Mouse (Mus musculus) heart, postnatal 4 days (tissue): ENCODE results near the gene Fgfr2. TPM values are rescaled to one million over a fixed set of nuclear protein-coding genes. Genes with fewer than 3 reads are reported as not detected.

Source experiments
- DNase-seq: peaks from one replicate; pipeline ENCODE4 v3.0.0; 2021
- total RNA-seq, 2 experiments: library from RNA; stranded (reverse); gene quantifications; 2 replicates each; pipeline ENCODE4 v1.2.3; 2021

Fgfr2 gene
- total RNA-seq, 2 experiments from 2014 or later = 10.2 to 10.6 TPM

GRCm38 (mm10) chr7:131778271-131778985, 1344.7 kb downstream of the Fgfr2 start:
- no peak for DNase-seq

GRCm38 (mm10) chr7:131777461-131778270, 1345.5 kb downstream of the Fgfr2 start:
- no peak for DNase-seq

DNA sequence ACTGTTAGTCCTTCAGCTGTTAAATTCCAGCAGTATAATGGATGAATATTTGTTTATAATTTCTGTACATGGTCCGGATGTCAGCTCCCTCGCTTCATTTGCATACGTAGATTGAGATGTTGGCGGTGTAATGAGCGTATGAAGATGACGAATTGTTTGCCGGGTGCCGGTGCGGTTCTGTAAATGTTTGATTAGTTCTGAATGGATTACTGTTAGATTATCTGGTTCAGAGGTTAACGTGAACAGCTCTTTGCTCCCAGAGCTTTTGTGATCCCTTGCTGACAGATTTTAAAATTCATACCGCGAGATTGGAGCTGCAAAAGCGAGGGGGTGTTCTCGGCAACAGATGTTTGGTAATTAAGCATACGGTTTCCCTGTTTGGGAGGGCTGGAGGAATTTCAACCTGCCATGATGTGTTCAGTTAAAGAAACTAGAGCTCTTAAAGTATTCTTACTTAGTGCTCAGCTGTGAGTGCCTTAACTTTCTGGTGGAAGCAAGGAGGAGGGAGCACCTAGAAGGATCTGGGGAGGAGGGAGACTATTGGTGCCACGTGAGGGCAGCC, 1346.9 kb downstream of the Fgfr2 start:
- DNase-seq = no peak

DNA sequence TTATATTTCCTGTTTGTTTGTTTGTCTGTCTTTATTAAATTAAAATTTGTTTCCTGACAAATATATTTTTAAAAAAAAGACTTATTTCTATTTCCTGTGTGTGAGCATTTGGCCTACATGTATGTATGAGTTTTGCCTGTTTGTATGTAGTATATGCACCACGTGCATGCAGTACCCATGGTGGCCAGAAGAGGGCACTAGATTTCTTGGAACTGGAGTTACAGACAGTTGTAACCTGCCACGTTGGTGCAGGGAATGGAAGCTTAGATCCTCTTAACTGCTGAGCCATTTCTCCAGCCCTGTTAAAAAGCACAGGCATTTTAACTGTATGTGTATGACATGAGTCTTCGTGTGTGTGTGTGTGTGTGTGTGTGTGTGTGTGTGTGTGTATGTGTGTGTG, 1365.2 kb downstream of the Fgfr2 start:
- no peak for DNase-seq

DNA sequence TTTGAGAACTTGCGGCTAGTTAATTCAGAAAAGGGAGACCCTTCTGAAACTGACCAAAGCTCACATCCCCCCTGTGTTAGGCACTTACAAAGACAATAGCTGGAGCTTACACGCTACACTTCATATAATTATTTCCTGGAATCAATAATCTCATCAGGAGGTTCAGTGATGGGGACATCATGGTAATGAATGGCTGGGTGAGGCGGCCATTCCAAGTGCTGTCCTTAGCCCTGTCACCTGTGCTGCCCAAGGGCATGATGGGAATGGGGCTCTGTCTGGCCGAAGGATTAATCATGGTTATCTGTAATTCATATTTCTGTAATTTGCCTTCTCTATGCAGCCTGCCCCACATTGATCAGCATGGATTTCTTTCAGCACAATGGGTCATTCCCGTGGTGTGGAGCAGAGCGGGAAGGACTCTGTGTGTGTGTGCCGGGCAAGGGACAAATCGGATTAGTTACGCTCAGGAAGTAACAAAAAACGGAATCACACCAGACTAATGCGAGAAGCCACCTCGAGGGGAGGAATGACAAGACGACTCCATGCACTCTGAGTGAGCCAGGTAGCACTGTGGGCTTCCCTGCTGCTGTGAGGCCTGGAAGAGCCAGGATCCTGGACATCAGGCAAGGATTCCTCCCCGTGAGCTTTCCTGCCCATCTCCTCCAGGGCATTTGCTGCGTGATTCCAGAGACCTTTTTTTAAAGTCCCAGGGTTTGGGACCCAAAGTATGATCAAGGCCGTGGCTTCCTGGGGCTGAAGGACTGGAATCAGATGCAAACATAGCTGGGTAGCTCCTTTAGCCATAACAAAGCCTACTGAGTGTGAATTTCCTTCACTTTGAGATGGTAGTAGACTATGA, 1375.8 kb downstream of the Fgfr2 start:
- DNase-seq = no peak

- DNase-seq = no peak
Measured at GRCm38 (mm10) chr7:131746752-131747151, 1376.4 kb downstream of the Fgfr2 start.

DNA sequence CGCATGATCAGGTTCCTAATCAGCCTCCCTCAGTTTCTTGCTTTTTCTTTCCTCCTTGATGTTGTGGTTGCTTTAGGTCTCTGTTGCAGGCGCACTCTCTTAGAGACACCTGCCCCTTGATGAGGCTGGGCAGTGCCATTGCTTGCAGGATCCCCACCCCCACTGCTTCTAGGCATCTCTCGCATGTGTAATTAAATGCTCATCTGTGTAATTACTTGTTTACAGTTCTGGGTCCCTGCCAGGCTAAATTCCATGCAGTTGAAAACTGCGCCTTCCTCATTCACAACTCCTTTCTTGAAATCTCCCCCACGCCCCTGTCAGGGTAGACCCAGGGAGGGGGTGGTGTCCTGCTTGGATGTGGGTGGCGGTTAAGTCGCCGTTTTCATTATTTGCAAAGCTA, 1380.0 kb downstream of the Fgfr2 start:
- no peak for DNase-seq

DNA sequence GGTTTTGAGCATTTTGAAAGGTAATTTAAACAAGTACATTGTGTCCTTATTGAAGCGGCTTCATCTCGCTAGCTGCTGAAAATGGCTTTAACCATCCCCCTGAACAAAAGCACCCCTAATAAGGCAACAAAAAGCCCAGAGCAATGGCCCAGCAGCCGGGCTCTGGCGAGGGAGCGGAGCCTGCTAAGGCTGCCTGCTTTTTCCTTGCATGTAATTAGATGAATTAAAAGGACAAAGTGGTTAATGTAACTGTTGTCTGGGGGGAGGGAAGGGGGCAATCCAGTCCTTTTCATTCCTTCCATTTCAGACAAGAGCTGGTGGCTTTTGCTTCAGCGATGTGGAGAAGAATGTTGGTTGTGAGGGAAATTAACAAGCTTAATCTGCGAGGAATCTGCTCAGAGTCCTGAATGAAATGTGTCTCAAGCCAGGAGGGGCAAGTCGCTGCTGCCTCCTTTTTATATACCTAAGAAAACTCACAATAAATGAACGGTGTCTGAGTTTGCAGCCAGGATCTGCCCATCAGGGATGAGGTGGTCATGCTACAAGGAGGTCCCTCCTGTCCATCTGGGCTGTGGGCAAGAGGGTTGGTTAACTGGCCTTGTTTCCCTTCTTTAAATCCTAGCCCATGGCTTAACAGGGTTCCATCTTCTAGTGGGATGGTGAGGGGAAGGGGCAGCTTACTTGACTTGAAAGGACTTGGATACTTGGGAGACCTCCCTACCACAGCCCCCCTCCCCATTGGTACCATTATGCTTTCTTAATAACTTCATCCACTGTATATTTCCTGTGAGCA, 1400.2 kb downstream of the Fgfr2 start:
- no peak for DNase-seq

DNA sequence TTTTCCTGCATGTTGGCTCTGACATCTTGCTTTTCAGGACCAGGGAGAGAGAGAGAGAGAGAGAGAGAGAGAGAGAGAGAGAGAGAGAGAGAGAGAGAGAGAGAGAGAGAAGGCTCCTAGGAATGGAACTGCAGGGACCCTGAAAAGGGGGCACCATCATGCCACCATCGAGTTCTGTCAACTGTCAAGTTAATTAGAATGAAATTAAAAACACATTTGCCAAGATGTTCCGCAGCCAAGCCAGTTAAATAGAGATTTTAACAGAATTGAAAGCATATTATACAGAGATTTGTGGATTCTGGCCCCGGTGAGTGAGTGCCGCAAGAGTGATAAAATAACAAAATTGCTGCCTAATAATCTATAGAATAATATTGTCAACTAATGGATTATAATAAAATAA, 1400.8 kb downstream of the Fgfr2 start:
- DNase-seq = no peak

DNA sequence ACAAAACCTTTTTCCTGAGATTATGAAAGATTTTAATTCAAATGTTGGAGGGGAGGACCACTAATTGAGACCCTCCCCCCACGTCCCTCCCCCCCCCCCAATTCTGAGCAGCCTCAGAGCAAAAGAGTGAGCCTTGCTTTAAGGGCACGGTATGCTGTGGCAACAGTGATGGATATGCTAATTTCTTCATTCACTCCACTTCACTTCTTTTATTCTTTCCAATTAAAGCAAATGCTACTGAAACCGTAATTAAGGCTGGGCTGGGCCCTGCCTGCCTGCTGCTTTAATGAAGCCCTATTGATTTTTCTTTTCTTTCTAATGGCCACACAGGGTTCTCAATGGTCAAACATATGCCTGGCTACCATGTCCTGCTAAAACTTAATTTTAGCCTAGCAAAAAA, 1404.9 kb downstream of the Fgfr2 start:
- no peak for DNase-seq

DNA sequence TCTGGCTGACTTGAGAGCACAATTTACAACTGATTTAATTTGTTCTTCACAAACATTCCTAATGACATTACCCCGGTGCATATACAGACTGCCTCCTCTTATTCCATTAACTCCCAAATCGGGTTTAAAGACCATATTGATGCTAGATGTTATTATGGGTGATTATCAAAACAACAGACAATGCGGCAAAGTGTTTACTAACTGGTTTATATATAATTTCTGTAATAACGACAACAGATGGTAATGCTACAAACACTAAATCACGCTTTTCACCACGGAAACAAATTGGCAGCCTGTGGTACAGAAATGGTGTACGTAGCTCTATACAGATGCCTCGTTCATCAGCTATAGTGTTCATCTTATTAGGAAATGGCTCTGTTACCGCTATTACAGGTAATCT, 1410.1 kb downstream of the Fgfr2 start:
- DNase-seq = no peak

- no peak for DNase-seq
Measured at GRCm38 (mm10) chr7:131696889-131697288, 1426.3 kb downstream of the Fgfr2 start.

DNA sequence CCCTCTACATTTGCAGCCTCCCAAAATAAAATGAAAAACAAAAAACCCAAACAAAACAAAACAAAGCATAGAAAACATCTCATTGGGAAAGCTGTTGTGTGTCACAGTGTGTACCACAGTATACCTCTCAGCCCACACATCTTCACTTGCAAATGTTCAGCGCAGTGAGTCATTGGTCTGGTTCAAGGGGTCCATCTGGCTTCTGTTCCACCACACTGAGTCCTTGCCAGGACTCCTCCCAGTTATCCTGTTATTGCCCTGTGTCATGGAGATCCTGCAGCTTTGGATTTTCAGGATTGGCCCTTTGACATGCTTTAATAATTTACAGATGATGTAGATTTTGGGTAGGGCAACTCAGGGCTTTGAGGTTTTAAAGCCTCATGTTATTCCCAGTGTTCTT, 1435.8 kb downstream of the Fgfr2 start:
- DNase-seq = no peak

DNA sequence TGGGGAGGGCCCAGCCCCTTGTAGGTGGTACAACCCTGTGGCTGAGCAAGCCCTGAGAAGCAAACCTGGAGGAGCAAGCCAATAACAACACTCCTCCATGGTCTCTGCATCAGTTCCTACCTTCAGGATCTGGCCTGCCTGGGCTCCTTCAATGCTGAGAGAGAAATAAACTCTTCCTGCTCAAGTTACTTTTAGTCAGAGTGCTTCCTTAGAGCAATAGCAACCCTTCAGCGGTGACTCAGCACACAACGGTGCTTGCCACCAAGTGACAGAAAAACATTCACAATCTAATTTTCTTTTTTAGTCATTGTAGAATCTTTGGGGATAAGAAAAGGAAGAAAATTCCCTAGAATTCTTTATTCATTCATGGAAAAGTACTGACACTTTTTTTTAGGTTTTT, 1446.0 kb downstream of the Fgfr2 start:
- no peak for DNase-seq

DNA sequence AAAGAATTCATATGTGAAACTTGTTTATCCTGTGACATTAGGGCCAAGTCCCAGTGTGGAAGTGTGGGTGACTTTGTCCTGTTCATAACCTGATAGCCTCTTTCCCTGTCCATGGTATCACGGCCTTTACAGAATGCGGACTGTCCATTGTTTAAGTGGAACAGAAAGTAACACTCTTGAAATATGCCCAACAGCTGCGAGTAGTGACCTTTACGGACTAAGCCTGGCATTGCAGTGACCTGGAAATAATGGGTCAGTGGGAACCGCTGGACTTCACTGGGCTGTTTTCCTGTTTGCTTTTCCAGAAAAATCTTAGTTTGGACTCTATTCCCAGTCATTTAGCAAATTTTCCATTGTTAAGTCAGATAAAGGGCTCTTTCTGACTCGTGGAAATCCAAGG, 1452.6 kb downstream of the Fgfr2 start:
- DNase-seq = no peak

- DNase-seq = no peak
Measured at GRCm38 (mm10) chr7:131669326-131669725, 1453.8 kb downstream of the Fgfr2 start.

- DNase-seq = no peak
Measured at GRCm38 (mm10) chr7:131660726-131661125, 1462.4 kb downstream of the Fgfr2 start.

GRCm38 (mm10) chr7:131656017-131656416, 1467.1 kb downstream of the Fgfr2 start:
- DNase-seq = no peak

- no peak for DNase-seq
Measured at GRCm38 (mm10) chr7:131653416-131653815, 1469.7 kb downstream of the Fgfr2 start.

GRCm38 (mm10) chr7:131651921-131652694, 1471.0 kb downstream of the Fgfr2 start:
- DNase-seq = no peak

DNA sequence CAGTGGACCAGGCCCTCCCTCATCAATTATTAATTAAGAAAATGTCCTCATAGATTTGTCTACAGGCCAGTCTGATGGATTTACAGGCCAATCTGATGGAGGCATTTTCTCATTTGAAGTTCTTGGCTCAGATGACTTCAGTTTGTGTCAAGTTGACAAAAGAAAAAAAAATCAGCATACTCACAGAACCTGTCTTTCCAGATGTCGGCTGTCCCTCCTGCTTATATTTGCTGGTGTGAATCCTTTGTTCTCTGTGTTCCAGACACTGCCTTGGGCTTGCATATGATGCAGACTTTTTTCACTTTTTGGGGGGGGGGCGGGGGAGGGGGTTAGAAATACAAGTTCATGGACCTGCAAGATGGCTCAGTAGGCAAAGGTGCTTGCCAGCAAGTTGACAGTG, 1472.9 kb downstream of the Fgfr2 start:
- no peak for DNase-seq
